Mouse (Mus musculus): ENCODE results near the gene Ttc24.

Gene Ttc24

DNA sequence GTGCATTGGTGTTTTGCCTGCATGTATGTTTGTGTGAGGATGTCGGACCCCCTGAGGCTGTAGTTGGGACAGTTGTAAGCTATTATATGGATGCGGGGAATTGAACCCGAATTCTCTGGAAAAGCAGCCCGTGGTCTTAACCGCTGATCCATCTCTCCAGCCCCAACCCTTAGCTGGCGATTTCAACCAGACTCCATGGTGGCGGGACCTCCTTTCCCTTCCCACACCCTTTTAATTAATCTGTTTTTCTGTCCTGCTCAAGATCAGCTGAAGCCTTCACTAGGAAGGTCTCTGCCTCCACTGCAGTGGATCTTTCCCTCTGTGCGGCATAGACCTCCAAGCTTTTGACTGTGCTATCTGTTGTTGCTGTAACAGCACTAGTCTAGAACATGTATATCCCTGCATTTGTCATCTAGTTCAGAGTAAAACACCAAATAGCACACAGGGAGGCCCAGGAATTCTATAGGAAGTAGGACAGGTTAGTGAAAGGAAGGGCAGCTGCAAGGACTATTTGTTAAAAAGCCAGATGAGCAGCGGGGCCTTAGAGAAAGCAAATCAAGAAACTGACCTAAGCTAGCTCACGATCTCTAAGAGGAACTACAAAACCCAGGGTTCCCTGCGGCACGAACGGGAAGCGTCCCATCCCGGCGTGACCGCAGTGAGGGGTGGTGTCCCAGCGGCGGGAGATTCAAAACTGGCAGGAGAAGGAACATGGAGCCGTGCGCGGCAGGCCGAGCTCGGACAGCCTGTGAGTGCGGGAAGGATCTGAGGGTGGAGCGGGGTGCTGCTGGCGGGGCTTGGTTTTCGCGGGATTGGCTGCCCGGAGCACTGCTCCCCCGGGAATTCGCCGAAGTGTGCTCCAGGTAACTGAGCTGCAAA lies 3.5 kb upstream of the Ttc24 start, which contains the start of gene Iqgap3:
Gene Iqgap3 (plus strand): TSS at position 627 of the 879 bp plus-strand sequence.
- peak; percentile 81 for DNase-seq (ENCODE audit: extremely low spot score, low spot score)

DNA sequence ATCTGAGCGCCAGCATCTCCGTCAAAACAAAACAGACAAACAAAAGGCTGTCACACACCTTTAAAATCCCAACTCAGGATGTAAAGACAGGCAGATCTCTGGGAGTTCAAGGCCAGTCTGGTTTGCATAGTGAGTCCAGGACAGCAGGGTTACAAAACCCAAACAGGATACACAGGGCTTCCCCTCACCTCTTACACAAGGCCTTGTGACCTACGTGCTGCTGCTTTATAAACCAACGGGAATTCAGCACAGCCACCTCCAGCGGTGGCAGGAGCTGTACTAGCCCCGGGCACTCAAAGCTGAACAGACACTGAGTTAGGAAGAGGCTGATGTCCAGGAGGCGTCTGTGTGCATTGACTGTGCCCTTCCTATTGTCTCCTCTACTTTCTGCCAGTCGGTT lies 663 bp downstream of the Ttc24 start:
- no peak for DNase-seq (ENCODE audit: extremely low spot score, low spot score)

DNA sequence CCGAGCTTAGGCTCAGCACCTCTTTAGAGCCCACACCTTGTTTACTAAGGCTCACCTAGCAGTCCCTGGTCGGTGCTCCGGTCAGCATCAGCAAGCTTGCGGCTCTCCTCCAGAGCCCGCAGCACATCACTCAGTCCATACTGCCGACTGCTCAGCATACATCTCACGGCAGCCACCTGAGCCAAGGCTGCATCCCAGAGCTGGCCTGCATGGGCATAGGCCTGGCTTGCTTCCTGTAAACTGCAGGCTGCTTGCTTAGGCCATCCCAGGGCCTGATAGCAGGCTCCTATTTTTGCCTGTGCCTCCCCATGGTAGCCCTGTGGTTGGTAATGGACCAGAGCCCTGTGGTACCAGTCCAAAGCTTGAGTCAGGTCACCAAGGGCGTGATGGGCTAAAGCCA lies 3.3 kb downstream of the Ttc24 start:
- no peak for DNase-seq (ENCODE audit: extremely low spot score, low spot score)

DNA sequence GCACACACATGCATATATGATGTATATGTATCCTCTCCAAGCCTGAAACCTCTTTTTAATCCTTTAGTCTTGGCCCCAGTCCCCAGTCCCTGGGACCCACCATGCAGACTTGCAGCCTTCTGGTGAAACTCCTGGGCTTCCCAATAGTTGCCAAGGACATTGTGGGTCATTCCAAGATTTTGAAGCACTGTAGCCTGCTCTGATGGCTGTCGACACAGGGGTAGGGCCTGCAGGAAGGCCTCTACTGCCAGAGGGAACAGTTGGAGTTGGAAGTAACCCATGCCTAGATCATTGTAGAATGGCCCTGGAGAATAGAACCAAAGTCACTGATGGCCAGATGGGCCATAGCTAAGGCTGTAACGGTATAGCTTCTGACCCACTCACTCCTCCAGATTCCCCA lies 3.8 kb downstream of the Ttc24 start:
- no peak for DNase-seq (ENCODE audit: extremely low spot score, low spot score)

DNA sequence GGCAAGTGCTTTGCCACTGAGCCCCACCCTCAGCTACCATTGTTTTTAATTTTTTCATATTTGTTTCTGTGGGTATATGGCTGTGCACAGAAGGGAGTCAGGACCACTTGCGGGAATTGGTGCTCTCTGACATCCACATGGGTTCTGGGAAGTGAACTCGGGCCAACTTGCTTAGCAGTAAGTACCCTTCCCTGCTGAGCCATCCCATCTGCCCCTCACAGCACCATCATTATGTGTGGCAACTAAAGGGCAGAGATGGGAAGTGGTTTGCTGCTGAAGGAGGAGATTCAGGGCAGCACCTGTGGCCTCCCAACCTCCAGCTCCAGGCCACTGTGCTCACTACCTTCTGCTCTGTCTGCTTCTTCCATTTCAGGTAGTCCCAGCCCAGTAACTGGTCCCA lies 4.5 kb downstream of the Ttc24 start:
- no peak for DNase-seq (ENCODE audit: extremely low spot score, low spot score)

DNA sequence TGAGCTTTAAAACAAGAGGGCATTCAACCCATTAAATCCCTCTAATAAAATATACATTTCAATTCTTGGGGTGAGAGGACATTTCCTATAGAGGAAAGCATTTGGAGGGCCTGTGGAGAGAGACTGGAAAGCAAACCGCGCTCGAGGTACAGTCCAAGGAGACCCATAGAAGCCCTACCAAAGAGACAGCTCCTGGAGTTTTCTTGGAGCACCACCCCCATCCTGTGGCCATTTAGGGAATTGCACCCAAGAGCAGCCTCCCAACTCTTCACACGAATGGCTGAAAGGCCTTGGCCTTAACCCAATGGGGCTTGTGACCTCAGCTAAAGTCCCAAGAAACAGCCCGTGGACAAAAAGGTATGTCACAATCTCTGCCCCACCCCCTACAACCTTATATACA lies 6.3 kb downstream of the Ttc24 start:
- peak; percentile 92 for DNase-seq (ENCODE audit: extremely low spot score, low spot score)

DNA sequence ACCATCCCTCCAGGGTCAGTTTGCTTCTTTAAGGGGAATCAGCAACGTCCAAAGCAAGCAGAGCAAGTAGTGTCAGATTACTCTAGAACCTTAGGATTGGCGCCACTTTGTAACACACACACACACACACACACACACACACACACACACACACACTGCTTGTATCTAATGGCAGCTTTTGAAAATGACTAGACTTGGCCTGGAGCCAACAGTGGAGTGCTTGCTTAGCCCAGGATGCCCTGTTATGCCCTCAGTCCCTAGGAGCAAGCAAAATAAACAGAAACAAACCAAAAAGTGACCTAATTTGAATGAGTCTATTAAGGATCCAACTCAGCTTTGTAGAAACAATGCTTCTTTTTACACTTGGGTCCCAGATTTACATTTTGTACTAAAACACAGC lies 9.7 kb downstream of the Ttc24 start:
- DNase-seq (ENCODE audit: extremely low spot score, low spot score), result no peak

DNA sequence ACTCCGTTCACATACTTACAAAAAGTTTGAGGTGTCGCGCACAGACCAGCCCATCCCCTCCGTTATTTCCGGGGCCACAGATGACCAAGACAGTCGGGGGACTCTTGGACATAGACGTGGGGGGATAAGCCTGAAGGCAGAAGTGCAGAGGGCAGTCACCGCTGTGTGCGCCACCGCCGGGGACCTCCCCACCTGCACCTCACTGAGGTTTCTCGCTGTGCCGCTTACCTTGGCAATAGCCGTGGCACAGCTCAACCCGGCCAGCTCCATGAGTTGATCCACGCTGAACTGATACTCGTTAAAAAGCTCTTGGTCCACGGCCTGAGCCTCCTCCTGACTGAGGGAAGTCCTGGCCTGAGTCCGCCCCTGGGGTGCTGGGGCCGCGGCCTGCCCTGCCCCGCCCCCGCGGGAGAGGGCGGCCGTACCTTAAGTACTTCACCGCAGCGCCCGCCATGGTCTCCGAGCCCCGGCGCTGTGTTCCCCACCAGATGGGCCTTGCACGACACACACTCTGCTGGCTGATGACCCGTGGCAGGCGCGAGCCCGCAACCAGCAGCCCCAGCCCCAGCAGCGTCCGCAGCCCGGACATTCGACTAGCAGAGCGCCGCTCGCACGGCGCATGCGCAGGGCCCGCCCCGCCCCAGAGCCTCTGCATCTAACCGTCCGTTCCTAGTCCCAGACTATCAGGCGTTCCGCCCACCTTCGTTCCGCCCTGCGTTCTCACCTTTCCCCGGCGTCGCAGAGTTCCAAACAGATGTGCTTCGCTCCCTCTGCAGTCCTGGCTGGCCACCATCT lies 20.0 kb downstream of the Ttc24 start, which contains the start of gene Naxe:
Gene Naxe (minus strand): TSS at position 594 of the 795 bp plus-strand sequence.
- peak; percentile 92 for DNase-seq (ENCODE audit: extremely low spot score, low spot score)

DNA sequence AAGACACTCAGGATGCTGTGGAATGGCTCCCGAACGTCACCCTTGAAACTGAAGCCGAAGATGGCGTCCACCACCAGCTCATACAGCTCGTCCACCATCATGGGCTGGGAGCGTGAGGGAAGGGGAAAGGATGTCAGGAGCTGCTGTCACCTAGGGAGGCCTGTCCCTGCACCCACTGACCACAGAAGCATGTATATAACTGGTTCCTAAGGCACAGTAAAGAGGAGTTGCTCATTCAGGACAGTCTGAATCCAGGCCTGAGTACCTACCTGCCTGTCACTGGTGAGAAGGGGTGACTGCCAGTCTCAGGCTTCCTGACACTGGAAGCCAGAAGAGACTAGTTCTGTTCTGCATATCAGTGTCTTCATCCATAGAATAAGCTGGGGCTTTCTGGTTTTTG lies 21.1 kb downstream of the Ttc24 start:
- no peak for DNase-seq (ENCODE audit: extremely low spot score, low spot score)

DNA sequence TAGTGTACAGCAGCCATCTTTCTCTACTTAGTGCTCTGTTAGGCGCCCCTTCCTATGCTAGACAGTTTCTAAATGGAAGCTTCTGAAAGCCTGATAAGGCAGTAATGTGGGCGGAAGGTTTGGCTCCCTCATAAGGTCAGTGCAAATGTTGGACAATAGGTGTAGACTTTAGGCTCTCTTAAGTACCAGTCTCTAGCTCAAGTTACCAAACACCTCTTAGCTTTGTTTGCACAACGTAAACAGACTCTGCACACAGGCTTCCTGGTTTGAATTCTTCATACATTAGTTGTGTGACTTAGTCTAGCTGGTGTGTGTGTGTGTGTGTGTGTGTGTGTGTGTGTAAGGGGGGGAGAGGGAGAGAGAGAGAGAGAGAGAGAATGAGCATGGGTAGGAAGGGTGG lies 28.6 kb downstream of the Ttc24 start:
- no peak for DNase-seq (ENCODE audit: extremely low spot score, low spot score)

DNA sequence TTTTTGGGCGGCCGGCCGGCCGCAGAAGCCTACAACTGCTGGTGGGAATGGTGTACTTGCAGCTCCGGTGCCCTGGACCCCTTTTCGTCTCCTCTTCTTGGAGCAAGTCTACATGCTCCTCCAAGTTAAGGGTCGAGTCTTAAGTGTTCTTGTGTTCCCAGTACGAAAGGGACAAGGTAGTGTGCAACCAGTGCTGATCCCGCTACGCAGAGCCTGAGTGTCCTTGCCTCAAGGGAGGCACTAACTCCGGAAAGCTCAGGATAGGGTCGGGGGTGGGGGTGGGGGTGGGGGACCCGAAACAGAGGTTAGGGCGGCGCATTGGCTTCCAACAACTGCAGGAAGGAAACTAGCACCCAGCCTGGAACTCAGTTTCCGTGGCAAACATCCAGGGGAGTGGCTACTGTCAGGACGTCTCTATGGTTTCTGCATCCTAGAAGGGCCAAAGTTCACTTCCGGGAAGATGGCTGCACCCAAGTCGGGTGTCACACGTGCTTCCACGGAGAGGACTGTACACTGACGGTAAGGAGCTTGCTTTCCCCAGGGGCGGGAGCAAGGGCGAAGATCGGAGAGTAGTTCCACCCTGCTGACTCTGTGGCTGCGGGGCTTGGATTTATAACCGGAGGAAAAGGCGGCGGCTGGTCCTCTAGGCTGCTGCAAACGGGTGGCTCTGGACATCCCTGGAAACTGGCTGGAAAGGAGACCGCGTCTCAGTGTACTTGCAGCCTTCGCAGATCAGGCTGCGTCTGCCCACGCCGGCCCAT lies 35.3 kb downstream of the Ttc24 start, which contains the start of gene Gpatch4:
Gene Gpatch4 (plus strand): TSS at position 448 of the 761 bp plus-strand sequence.
- DNase-seq (ENCODE audit: extremely low spot score, low spot score), result peak; percentile 88

DNA sequence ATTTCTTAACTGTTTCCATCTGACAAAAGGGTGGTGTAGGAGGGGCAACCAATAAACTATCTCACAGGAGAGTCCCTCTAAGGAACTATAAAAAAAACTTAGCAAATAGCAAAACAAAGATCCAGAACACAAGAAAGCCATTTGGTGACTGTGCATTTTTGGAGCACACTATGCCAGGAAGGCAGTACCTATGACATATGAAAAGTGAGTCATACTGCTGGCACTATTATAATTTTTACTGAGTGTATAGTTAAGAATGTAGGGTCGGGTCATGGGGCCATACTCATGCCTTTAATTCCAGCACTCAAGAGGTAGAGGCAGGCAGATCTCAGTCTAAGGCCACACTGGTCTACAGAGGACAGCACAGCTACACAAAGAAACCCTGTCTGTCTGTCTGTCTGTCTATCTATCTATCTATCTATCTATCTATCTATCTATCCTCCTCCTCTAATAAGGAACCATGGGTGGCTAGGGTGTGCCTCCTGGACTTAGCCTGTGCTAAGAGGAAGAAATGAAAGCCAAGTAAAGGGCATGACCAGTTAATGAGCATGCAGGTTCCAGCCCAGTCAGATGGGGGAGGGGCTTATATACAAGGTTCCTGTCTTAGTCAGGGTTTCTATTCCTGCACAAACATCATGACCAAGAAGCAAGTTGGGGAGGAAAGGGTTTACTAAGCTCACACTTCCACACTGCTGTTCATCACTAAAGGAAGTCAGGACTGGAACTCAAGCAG lies 42.4 kb downstream of the Ttc24 start:
- DNase-seq (ENCODE audit: extremely low spot score, low spot score), result no peak

DNA sequence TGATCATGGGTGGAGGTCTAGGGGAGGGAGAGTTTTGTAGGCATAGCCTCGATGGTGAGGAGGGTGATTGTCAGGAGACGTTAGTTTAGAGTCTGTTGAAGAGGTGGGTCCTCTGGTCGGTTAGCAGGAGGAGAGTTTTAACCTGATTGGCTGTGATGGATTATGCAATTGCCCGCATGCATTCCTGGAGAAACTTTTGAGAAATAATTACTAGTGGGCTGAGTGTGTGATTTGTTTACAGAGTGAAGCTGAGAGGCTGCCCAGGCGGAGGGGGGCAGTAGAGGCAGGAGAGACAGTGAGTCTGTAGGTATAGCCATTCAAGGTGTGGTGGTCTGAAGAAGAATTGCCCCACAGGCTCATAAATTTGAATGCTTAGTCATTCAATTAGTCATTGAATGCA lies 44.6 kb downstream of the Ttc24 start:
- no peak for DNase-seq (ENCODE audit: extremely low spot score, low spot score)

DNA sequence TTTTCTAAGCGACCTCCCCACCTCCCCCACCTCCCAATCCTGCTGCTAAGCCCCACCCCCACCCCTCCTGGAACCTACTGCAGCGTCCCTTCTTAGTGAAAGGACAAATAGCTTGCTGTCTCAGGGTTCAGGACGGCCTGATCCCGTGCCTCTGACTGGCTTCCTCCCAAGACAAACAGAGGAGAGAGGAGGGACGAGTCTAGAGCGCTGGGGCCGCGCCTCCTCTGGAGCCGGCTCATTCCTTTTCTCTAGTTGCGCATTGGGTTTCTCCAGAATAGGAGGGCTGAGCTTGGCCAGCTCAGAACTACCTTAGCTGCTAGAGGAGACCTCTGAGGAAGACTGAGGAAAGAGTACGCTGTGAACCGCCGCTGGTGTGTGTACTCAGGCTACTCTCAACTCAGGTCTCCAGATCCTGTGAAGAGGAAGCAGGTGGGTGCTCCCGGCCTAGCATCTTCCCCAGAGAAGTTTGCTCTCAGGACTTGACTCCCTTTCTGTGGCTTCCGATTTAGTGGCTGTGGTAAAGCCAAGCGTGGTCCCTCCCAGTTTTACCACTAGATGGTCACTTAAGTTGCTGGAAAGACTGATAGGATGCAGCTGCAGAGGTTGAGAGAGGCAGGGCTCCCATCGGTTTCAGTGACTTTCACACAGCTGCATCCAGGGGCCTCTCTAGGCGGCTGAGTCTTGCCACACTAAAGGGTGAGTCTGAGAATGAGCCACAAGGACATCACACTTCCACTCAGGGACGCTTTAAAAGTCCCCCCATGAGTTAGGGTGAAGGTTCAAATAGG lies 47.3 kb downstream of the Ttc24 start:
- DNase-seq (ENCODE audit: extremely low spot score, low spot score), result no peak

DNA sequence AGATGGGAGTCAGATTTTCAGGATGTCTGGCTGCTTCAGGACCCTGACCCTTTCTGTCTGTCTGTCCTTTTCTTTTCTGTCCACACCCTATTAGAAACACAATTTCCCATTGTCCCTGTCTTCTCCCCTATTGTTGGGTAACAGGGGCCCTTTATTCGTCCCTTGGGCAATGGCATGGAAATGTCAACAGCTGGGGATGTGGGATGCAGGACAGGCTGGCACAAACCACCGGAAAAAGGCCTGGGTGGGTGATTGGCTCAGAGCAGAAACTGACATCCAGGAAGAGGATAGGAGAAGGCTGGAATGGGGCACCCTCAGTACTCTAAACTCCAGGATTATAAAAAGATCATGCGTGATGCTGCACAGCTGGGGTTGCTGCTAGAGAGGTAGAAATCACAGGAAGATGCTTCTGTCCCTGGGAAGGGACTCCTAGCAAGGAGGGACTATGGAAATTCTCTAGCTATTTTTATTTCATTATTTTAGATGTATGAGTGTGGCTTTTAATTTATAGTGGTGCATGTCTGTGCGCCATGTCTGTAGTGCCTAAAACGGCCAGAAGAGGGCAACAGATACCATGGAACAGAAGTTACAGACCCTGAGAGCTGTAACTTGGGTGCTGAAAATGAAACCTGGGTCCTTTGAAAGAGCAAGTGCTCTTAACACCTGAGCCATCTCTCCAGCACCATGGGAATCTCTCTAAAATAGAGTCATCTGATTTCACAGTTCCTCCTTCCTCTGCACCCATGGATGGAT lies 50.5 kb downstream of the Ttc24 start, which contains the start of gene Hapln2:
Gene Hapln2 (minus strand): TSS at position 150 of the 753 bp plus-strand sequence.
- no peak for DNase-seq (ENCODE audit: extremely low spot score, low spot score)

DNA sequence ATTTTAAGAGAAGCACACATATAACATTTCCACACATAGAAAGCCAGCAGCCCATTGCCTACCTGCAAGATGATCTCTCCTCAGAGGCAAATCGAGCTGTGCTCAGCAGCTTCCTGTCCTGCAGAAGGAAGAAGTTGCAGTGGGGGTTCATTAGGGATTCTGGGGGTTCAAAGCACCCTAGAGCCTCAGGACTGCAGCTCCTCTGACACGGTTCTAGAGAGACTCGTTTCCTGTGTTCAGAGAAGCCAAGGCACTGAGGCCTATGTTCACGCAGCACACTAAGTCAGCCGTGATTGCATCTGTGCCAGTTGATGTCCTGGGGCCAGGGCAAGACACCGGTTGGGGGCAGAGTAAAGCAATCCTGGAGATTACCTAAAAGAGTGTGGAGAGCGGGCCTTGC lies 51.3 kb downstream of the Ttc24 start:
- DNase-seq (ENCODE audit: extremely low spot score, low spot score), result no peak

DNA sequence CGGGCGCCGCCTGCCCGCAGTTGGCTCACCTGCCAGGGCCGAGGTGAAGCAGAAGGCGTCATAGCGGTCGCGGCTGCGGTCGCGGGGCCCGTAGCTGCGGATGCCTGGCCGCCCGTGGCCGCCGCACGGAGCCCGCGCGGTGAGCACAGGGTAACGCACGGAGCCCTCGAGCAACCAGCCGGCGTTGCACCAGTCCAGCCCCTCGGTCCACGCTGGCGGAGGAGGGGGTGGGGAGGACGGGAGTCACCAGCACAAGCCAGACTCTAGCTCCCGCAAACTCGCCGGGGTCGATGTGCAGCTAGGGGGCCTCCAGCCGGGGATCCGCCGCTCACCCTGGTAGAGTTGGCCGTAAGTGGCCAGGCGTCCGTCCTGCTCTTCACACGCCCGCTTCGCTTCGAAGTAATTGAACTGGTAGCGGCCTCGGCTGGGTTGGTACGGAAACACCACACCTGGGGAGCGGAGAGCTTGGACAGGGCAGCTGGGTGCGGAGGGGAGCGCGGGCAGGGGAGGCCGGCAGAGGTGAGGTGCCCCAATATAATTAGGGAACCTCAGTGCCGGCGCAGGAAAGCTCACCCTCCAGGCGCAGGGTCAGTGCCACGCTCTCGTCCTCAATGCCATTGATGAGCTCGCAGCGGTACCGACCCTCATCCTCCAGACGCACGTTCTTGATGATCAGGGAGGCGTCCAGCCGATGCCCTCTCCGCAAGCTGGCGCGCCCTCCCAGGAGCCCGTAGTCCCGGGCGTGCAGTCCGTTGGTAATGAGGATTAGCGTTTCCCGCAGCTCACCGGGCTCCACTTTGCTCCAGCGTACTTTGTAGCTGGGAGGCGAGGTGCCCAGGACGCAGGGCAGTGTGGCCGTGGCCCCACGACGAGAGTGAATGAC lies 54.7 kb downstream of the Ttc24 start:
- no peak for DNase-seq (ENCODE audit: extremely low spot score, low spot score)

Measured in neural tube, embryonic 10.5 days (tissue).